Mouse (Mus musculus) heart, postnatal 0 days (tissue): ENCODE results near the gene Ablim1. TPM values are rescaled to one million over a fixed set of nuclear protein-coding genes. Genes with fewer than 3 reads are reported as not detected.

Experiments used
- ATAC-seq: fragments of 200-750 bp; cut with Nextera tagmentation; 2 replicates; pipeline ENCODE4 v1.8.0; 2017; ENCODE audit warnings: low read depth, moderate number of reproducible peaks, moderate library complexity; ENCODE audit not compliant: insufficient read depth
- DNase-seq: peaks from one replicate; pipeline ENCODE4 v3.0.0-alpha.2; 2016; ENCODE audit warnings: low spot score
- H3K27ac ChIP-seq: fragments of 300-500 bp; sonication (generic); 2 replicates; pipeline ENCODE4 v1.5.1; 2014; ENCODE audit warnings: low read depth, mild to moderate bottlenecking
- H3K27me3 ChIP-seq: fragments of 300-500 bp; sonication (generic); 2 replicates; pipeline ENCODE4 v1.6.1; 2014; ENCODE audit warnings: low read length, mixed read lengths; ENCODE audit not compliant: control insufficient read depth, insufficient read depth
- H3K36me3 ChIP-seq: fragments of 300-500 bp; sonication (generic); replicated peaks from 2 replicates; pipeline ENCODE4 v1.6.1; 2014; ENCODE audit warnings: low read length, mixed read lengths; ENCODE audit not compliant: control insufficient read depth, insufficient read depth
- H3K4me1 ChIP-seq: fragments of 300-500 bp; sonication (generic); 2 replicates; pipeline ENCODE4 v1.6.1; 2014; ENCODE audit warnings: antibody characterized with exemption; ENCODE audit not compliant: control insufficient read depth, insufficient read depth
- H3K4me2 ChIP-seq: fragments of 300-500 bp; sonication (generic); 2 replicates; pipeline ENCODE4 v1.6.1; 2014; ENCODE audit warnings: low read depth, mild to moderate bottlenecking, low read length, moderate library complexity
- H3K4me3 ChIP-seq: fragments of 300-500 bp; sonication (generic); 2 replicates; pipeline ENCODE4 v1.5.1; 2014; ENCODE audit warnings: low read depth, low read length
- H3K9ac ChIP-seq: fragments of 300-500 bp; sonication (generic); replicated peaks from 2 replicates; pipeline ENCODE4 v1.6.1; 2014; ENCODE audit warnings: low read depth, low read length, mixed read lengths
- H3K9me3 ChIP-seq: fragments of 300-500 bp; sonication (generic); replicated peaks from 2 replicates; pipeline ENCODE4 v1.6.1; 2016; ENCODE audit warnings: low read length; ENCODE audit not compliant: control insufficient read depth
- CTCF ChIP-seq: IDR thresholded peaks from 2 replicates; pipeline ENCODE4 v1.5.1; 2016; ENCODE audit warnings: antibody characterized with exemption, control low read depth, low read depth
- EP300 ChIP-seq: IDR thresholded peaks from 2 replicates; pipeline ENCODE4 v1.6.1; 2016; ENCODE audit warnings: antibody characterized with exemption, low read depth
- WGBS: fragments of 180-500 bp; shearing (Covaris S2); extraction: QIAGEN DNeasy Blood & Tissue Kit; methylation state at CpG from one replicate; pipeline ENCODE4 v1.1.7; 2014; 5-methylcytosine and 5-hydroxymethylcytosine counted together
- polyA plus RNA-seq: library from polyadenylated mRNA; unstranded; fragments of >200 nt; fragmentation: Nextera tagmentation; extraction: Ambion mirVana; gene quantifications from 2 replicates; pipeline ENCODE4 v1.2.1, GENCODE M21; 2015
- total RNA-seq: library from RNA; depleted of rRNA; stranded (reverse); fragments of >200 nt; gene quantifications from 2 replicates; pipeline ENCODE4 v1.2.3, GENCODE M21; 2014; ENCODE audit warnings: low replicate concordance

Ablim1 gene
- total and polyA plus RNA-seq, 2 experiments from 2014 or later: 106 to 235 TPM

GRCm38 (mm10) chr19:57270711-57271110, 44.0 kb downstream of the Ablim1 start:
- ATAC-seq (no peak), DNase-seq (no peak)
- Histone ChIP-seq H3K4me3 (no peak overlapping the region), H3K4me2 (no peak overlapping the region), H3K9ac (no peak overlapping the region), H3K27ac (peak overlapping the region; percentile 95), H3K4me1 (peaks cover 64% of the 10 kb centered on the region), H3K9me3 (no peaks in the 10 kb centered on the region), H3K27me3 (no peaks in the 10 kb centered on the region), H3K36me3 (no peaks in the 10 kb centered on the region)
- WGBS: 60% methylated on average over 6 of the region's 6 CpGs
- TF ChIP-seq EP300 (no peak), CTCF (no peak)

GRCm38 (mm10) chr19:57269791-57270190, 44.9 kb downstream of the Ablim1 start:
- Histone ChIP-seq H3K4me3 (no peak overlapping the region), H3K9ac (no peak overlapping the region), H3K36me3 (no peaks in the 10 kb centered on the region), H3K27me3 (no peaks in the 10 kb centered on the region), H3K4me2 (no peak overlapping the region), H3K4me1 (peaks cover 56% of the 10 kb centered on the region), H3K27ac (peak overlapping the region; percentile 95), H3K9me3 (no peaks in the 10 kb centered on the region)
- no peak for TF ChIP-seq CTCF
- TF ChIP-seq EP300: no peak
- 36% methylated on average over 6 of the region's 6 CpGs for WGBS
- ATAC-seq (no peak), DNase-seq (no peak)

DNA sequence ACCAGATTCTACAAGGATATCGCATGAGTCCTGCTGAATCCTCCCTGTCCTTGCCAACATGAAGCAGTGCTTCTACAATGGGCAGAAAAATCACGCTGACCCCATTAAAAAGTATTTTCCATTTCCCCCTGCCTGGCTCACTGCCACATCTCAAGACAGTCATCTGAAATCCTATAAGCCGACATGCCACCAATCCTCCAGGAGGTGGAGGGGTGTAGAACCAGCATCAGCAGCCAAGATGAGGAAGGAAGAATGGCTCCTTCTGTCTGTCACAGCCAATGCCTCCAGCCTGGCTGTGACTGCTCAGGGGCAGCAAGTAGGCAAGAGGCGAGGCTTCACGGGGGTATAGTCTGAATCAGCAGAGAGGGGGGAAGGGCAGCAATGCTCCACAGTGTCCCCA, 47.2 kb downstream of the Ablim1 start:
- WGBS: 59% methylated on average over 5 of the region's 5 CpGs
- Histone ChIP-seq H3K4me1 (peaks cover 55% of the 10 kb centered on the region), H3K9me3 (no peaks in the 10 kb centered on the region), H3K9ac (no peak overlapping the region), H3K27ac (peak overlapping the region; percentile 74), H3K4me3 (no peak overlapping the region), H3K36me3 (no peaks in the 10 kb centered on the region), H3K27me3 (no peaks in the 10 kb centered on the region), H3K4me2 (no peak overlapping the region)
- DNase-seq: no peak
- TF ChIP-seq EP300 (no peak), CTCF (no peak)
- ATAC-seq: no peak

DNA sequence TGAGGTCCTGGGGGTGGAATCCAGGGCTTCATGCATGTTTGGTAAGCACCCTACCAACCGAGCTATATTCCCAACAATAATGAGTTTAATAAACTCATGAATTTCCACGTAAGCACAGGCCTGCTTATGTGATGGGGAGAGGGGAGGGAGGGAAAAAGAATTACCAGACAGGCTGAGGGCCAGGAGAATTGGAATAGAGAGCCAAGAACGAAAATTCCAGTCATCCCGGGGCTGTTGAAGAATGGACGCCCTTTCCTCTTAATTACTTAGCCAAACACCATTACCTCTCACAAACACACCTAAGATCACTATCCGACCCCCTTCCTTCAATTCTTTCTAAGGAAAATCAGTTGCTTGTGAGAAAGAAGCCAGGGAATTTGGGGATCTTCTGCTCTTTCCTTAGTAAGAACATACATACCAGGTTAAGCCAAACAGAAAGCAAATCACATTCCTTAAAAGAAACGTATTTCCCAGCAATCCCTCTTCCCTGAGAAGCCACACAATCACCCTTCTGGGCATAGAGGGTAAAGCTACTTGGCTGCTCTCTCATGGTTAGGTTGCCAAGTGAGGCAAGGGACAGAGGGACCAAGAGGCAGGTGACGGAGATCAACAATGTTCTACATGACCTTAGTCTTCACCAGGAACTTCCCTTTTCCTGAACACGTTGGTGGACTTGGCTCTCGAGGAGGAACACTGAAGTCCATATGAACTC, 48.2 kb downstream of the Ablim1 start:
- Histone ChIP-seq H3K27ac (peak overlapping the region; percentile 74), H3K4me2 (no peak overlapping the region), H3K9ac (no peak overlapping the region), H3K4me3 (no peak overlapping the region), H3K9me3 (no peaks in the 10 kb centered on the region), H3K27me3 (no peaks in the 10 kb centered on the region), H3K36me3 (no peaks in the 10 kb centered on the region), H3K4me1 (peaks cover 54% of the 10 kb centered on the region)
- TF ChIP-seq EP300: no peak
- no peak for TF ChIP-seq CTCF
- ATAC-seq (no peak), DNase-seq (no peak)
- WGBS: 58% methylated on average over 10 of the region's 10 CpGs

DNA sequence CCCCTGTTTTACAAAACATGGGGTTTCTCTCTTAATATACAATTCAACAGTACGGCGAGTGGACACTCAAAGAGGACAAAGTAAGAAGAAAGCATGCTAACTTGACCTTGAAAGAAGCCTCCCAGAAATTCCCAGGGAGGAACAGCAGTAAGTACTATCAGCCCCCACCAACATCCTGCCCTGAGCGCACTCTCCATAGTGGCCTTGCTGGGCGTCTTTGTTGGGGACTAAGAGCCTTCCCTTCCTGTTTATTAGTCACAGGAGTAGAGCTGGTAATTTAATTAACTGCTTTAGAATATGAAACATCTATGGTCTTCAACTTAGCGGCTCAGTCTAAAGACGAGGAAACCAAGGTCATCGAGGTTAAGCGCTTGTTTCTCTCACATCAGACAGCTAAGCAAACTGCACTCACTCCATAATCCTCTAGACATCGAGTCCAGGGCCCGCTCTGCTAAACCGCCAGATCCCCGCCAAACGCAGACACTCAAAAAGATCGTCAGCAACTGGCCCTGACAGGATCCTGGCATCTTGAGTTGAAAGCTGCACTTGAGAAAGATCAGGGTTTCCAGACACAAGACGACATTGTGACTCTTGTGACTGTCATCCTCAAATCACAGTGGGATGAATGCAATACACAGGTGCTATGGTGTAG, 50.3 kb downstream of the Ablim1 start:
- Histone ChIP-seq H3K4me3 (no peak overlapping the region), H3K27me3 (no peaks in the 10 kb centered on the region), H3K9ac (no peak overlapping the region), H3K9me3 (no peaks in the 10 kb centered on the region), H3K4me2 (no peak overlapping the region), H3K36me3 (no peaks in the 10 kb centered on the region), H3K4me1 (peaks cover 33% of the 10 kb centered on the region), H3K27ac (peak overlapping the region; percentile 67)
- DNase-seq (no peak), ATAC-seq (peak; percentile 44)
- WGBS: 32% methylated on average over 15 of the region's 15 CpGs
- no peak for TF ChIP-seq CTCF
- TF ChIP-seq EP300: peak; percentile 41; the same call in 1 of the 2 replicates
